Mouse (Mus musculus) cerebellum, adult 11 months (tissue): ENCODE data around the gene Zfp663.

Source experiments
- DNase-seq: peaks from one replicate; pipeline ENCODE4 v3.0.0; 2022

The Zfp663 gene

GRCm38 (mm10) chr2:165367868-165368439 is 575 bp downstream of the Zfp663 start:
- DNase-seq: no peak

DNA sequence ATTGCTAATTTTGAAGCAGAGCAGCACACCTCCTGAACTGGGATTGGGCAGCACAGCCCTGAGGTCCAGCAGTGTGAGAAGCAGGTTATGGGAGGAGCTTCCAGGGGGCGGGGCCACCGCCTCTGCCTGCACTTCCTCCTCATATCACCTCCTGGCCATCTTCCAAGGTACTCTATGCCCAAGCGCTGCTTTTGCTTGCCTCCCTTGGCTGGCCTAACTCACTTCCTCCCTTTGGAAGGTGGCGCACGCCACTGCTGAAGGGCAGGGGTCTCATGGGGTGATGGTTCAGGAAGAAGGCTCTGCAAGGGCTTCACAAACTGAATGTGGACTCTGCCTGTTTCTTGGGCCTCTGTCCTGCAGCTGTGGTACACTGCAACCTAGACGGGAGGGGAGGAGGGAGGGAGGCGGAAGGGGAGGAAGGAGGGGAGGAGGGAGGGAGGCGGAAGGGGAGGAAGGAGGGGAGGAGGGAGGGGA is 1.4 kb downstream of the Zfp663 start:
- no peak for DNase-seq

- peak; percentile 57 for DNase-seq
Observed at GRCm38 (mm10) chr2:165364334-165365091, 4.0 kb downstream of the Zfp663 start.

GRCm38 (mm10) chr2:165363282-165363681 is 5.2 kb downstream of the Zfp663 start:
- DNase-seq: no peak

- DNase-seq: peak; percentile 30
Observed at GRCm38 (mm10) chr2:165360861-165361260, 7.7 kb downstream of the Zfp663 start.

- DNase-seq: no peak
Observed at GRCm38 (mm10) chr2:165351828-165352513, 16.6 kb downstream of the Zfp663 start.

DNA sequence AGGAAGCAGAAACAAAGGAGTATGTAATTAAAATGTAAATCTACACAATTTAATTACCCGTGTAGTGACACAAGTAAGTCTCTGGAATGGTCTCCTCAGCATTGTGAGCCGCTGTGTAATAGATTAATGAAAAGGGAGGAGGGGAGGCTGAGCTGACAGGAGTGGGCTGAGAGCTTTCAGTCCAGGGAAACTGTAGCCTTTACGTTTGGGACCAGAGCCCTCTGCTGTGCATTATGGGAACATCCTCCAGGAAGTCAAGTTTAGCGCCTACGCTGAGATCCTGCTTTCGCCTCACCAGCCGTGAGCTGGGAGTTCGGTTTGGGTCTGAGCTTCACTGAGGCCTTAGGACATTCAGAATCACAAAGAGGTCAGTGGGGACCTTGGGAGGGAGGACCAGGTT is 19.1 kb downstream of the Zfp663 start:
- DNase-seq: peak; percentile 30

GRCm38 (mm10) chr2:165346180-165346579 is 22.3 kb downstream of the Zfp663 start:
- DNase-seq: no peak

DNA sequence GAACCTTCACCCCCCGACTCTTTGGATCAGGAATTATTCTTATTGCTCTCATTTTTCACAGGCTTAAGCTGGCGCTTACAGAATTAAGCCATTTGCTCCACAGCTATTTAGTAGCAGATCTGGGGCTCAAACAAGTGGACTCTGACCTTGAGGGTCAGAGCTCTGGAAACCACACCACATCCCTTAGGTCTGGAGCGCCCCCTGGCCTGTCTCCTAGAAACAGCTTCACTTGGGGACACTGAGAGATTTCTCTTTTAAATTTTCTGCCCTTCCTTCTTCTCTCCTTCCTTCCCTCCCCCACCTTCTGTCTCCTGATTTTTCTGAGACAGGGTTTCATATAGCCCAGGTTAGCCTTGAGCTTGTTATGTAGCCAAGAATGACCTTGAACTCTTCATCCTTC is 31.3 kb downstream of the Zfp663 start:
- peak; percentile 59 for DNase-seq

DNA sequence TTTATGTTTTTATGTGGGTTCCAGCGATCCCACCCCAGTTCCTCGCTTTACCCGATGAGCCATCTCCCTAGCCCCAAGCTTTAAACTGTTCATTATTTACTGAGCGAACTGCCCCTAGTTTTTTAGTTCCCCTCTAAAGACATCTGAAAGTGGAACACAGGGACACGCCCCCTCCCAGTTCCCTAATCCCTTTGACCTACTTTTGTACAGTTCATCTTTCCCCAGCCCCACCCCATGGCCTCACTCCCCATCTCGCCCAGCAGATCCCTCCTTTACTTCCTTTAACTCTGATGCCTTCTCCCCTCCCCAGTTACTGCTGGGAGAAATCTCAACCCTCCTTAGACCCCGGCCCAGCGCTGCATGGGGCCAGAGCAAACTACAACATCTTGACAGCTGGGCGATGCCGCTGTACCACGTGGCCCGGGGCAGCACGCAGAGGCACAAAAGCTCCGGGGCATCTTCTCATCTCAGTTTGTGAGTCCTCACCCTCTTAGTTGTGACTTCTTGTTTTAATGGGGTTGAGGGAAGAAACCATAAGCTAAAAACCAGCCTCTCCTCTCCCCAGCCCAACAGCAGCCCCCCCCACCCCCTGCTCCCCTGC is 35.8 kb downstream of the Zfp663 start:
- no peak for DNase-seq

GRCm38 (mm10) chr2:165329703-165330102 is 38.8 kb downstream of the Zfp663 start:
- DNase-seq: no peak

GRCm38 (mm10) chr2:165328746-165329145 is 39.8 kb downstream of the Zfp663 start:
- no peak for DNase-seq

DNA sequence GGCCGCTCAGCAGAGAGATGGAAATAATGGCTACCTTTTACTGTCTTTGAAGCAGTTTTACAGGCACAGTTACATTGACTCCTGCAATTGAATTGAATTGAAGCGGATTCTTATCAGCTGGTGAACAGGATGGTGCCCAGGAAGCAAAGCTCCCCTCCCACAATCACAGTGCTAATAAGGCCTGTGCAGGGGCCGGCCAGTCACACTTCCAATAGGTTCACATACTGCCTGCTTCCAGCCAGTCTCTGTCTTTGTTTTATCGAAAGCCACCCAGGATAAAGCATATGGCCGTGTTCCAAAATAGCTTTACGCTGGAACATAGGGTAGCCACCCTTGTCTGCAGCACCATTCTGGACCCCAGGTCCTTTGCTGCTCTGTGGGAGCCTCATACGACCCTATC is 41.1 kb downstream of the Zfp663 start:
- DNase-seq: peak; percentile 24

DNA sequence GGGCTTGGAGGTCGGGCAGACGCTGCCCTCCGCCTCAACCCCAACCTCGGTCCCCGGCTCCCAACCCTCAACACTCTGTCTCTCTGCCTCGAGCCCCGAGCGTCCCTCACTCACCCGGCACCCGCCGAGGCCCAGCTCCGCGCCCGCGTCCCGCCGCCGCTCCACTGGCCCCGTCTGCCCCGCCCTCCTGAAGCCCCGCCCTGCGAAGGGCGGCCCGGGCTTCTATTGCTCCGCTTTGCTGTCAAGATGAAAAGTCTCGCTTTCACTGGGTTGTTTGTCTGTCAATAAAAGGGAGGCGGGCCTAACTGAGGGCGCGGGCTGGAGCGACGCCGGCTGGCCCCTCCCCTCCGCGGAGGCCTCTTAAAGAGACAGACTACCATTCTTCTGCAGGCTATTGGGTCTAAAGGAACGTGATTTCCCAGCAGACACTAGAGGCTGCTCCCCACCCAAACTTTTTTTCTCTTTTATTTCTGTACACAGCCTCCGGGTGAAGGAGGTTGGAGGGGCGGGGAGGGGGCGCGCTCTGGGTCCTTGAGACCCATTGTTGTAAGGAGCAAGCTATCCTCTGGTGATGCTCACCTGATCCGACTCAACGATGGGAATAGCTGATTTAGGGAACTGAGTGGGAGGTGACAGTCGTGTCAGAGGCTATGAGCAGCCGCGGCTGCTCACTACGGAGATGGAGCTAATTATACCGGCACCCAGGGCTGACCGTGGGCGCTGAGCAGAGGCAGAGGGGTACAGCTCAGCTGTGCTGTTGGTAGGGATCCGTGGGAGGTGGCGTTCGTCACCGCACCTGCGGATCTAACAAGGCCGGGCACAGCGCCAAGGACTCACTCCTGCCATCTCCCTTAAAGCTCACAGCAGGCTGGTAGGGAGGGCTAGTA is 42.0 kb downstream of the Zfp663 start, which contains the start of gene Elmo2:
Elmo2 (minus strand) TSS at position 176 of the 887 bp plus-strand sequence.
- DNase-seq: peak; percentile 98

GRCm38 (mm10) chr2:165325521-165326303 is 42.8 kb downstream of the Zfp663 start:
- DNase-seq: peak; percentile 51

- DNase-seq: peak; percentile 43
Observed at GRCm38 (mm10) chr2:165323928-165324327, 44.6 kb downstream of the Zfp663 start.

DNA sequence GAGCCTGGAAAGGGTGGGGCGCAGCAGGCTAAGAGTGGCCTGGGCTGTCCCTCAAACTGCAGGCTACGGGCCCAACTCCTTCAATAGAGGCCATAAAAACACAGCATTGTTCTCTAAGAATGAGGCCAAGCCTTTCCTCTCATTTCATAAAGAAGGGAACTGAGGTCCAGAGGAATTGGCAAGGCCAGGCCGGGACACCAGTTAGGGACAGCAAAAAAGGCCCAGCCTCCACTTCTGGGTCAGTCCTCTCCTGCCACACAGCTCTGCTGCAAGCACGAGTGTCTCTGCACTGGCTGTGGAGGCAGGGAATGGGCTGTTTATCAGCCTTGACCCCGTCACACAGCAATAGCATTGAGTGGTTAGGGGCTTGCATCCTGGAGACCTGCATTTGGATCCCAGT is 45.0 kb downstream of the Zfp663 start:
- DNase-seq: peak; percentile 33

- peak; percentile 22 for DNase-seq
Observed at GRCm38 (mm10) chr2:165321981-165322735, 46.4 kb downstream of the Zfp663 start.

DNA sequence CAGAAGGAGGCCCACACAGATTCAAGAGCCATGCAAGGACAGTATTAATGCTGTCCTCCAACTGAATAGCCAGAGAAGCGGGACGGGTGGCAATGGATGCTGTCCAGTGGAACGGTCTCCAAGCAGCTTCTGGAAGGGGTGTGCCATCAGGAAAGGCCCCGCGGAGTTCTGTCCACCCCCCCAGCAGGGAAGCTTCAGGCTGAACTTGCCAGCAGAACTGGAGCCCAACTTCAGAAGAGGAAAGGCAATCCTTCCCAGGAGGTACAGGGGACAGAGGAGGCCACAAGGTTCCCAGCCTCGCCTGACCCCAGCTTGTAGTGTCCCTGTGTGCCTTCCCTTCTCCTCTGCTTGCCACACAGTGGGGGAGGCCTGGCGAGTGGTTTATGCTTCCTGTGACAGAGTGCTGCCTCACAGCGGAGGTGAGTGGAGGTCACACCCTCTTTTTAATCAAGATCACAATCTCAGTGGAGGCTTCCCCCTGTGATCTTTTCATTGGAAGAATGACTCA is 47.1 kb downstream of the Zfp663 start:
- DNase-seq: peak; percentile 64

DNA sequence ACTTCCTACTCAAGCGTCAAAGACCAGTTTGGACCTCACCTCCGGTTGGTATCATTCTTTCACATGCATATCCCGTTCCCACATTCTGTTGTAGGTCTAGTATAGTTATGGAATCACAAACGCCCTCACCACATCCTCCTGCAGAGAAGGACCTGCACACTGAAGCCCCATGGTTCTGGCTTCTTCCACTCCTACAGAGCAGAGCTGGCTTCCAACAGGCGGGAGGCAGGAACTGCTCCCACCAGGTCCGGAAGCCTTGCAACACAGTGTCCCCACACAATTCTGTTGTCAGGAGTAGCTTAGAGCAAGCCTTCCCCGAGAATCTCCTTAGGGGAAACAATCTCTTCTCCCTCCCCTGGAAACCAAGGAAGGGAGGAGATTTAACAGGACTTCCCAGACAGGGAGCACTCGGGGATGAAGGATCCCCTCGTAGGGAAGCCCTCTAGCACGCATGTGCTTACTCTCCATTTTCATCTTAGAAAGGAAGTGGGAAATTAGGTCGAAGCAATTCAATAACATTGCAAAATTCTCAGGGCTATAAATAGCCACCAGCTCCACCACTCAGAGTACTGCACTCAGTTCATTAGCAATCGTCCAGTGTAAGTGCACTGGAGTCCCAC is 47.9 kb downstream of the Zfp663 start:
- DNase-seq: peak; percentile 36
